Mouse (Mus musculus) thymus, adult 2 months (tissue): ENCODE data around the gene Akap8l. TPM values are rescaled to one million over a fixed set of nuclear protein-coding genes. Genes with fewer than 3 reads are reported as not detected.
A peak's percentile ranks its signal among the peaks of the same experiment; 100 is the strongest.

ENCODE experiments used
- DNase-seq: peaks from one replicate; pipeline ENCODE4 v3.0.0; 2021
- H3K27ac ChIP-seq: fragments of 200-500 bp; 2 replicates; pipeline ENCODE4 v1.5.1; 2012; ENCODE audit warnings: low read length, control low read depth; ENCODE audit not compliant: control insufficient read depth, insufficient read depth
- H3K27me3 ChIP-seq: fragments of 200-500 bp; 2 replicates; pipeline ENCODE4 v1.6.1; 2012; ENCODE audit warnings: mild to moderate bottlenecking, low read length, moderate library complexity, mixed read lengths; ENCODE audit not compliant: control insufficient read depth, insufficient read depth
- H3K36me3 ChIP-seq: fragments of 200-500 bp; 2 replicates; pipeline ENCODE4 v1.6.1; 2012; ENCODE audit warnings: mild to moderate bottlenecking, low read length, moderate library complexity; ENCODE audit not compliant: control insufficient read depth, insufficient read depth
- H3K4me1 ChIP-seq: fragments of 200-500 bp; replicated peaks from 2 replicates; pipeline ENCODE4 v1.6.1; 2012; ENCODE audit warnings: low read length; ENCODE audit not compliant: control insufficient read depth, insufficient read depth
- H3K4me3 ChIP-seq: fragments of 200-500 bp; 2 replicates; pipeline ENCODE4 v1.5.1; 2012; ENCODE audit warnings: mild to moderate bottlenecking, low read length, control low read depth, moderate library complexity; ENCODE audit not compliant: control insufficient read depth, insufficient read depth
- CTCF ChIP-seq: fragments of 200-500 bp; IDR thresholded peaks from 2 replicates; pipeline ENCODE4 v1.5.1; 2012; ENCODE audit warnings: mild to moderate bottlenecking, control low read depth, low read length, moderate library complexity, borderline replicate concordance; ENCODE audit not compliant: control insufficient read depth, poor library complexity, insufficient read depth; ENCODE audit errors: extremely low read depth
- POLR2A ChIP-seq: fragments of 200-500 bp; IDR thresholded peaks from 2 replicates; pipeline ENCODE4 v1.6.1; 2012; ENCODE audit warnings: mild to moderate bottlenecking, low read length, control low read depth, moderate library complexity; ENCODE audit not compliant: control insufficient read depth, poor library complexity, insufficient read depth; ENCODE audit errors: extremely low read depth
- WGBS: fragments of 180-500 bp; shearing (Covaris S2); methylation state at CpG from one replicate; pipeline ENCODE4 v1.1.7; 2018; 5-methylcytosine and 5-hydroxymethylcytosine counted together
- polyA plus RNA-seq: library from polyadenylated mRNA; depleted of rRNA; stranded (reverse); fragments of >200 nt; gene quantifications from 2 replicates; pipeline ENCODE4 v1.2.3, GENCODE M21; 2012; rRNA removed

Gene Akap8l
- polyA plus RNA-seq: 191 and 196 TPM in 2 replicates

DNA sequence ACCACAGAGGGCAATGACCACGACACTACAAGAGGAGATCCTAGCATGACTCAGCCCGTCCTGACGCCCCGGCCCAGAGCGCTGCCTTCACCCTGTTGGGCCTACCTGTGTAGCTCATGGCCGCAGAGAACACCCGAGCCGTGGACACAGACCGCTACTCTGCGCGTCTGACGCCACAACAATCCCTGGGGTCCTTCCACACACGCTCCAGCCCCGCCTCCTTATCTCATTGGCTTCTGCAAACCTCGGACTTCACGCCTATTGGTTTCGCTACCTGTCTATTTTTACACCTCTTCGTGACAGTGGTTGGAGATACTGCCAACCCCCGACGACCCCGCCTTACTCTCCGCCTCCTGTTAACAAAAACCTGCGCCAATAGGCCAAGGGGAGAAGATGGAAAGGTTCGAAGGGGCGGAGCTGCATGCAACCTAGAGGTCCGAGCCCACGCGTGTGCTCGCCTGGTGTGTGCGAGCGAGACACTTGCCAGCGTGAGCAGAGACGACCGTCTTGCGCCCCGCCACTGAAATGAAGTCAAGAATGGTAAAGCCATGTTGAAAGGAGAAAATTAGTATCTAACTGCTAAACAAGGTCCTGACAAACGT, at the start of gene Akap8l:
Gene Akap8l (minus strand): TSS at position 226 of the 602 bp plus-strand sequence.
- Histone ChIP-seq H3K27ac (no peak within 1 kb of the TSS), H3K27me3 (no peaks in the 10 kb centered on the region), H3K4me3 (peak within 1 kb of the TSS; percentile 84), H3K4me1 (peaks cover 2% of the 10 kb centered on the region; the same call in 1 of the 2 replicates), H3K36me3 (peaks cover 13% of the 10 kb centered on the region)
- peak; percentile 96 for DNase-seq
- under 1% methylated on average over 37 of the region's 37 CpGs for WGBS
- TF ChIP-seq POLR2A (peak; percentile 74), CTCF (no peak)

DNA sequence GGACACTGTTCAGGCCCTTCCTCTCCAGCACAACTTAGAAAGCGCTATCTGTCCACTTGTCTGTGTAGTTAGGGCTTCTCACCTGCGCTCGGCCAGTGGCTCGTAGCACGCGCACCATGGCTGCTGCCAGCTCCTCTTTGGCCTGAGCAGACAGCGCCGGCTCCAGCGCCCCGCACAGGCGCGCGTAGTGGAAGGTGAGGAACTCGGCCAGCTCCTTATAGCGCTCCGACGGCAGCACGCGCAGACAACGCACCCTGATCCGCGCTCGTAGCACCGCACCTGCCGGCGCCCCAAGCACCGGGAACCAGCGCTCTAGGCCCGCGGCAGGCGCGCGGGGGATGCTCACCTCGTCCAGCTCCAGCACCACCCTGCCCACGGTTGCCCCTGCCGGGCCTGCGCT, 45.9 kb upstream of the Akap8l start:
- Histone ChIP-seq H3K27ac (no peak overlapping the region), H3K36me3 (peaks cover 83% of the 10 kb centered on the region), H3K4me3 (no peak overlapping the region), H3K4me1 (peaks cover 9% of the 10 kb centered on the region), H3K27me3 (no peaks in the 10 kb centered on the region)
- no peak for DNase-seq
- 93% methylated on average over 37 of the region's 37 CpGs for WGBS
- TF ChIP-seq POLR2A (no peak), CTCF (no peak)

DNA sequence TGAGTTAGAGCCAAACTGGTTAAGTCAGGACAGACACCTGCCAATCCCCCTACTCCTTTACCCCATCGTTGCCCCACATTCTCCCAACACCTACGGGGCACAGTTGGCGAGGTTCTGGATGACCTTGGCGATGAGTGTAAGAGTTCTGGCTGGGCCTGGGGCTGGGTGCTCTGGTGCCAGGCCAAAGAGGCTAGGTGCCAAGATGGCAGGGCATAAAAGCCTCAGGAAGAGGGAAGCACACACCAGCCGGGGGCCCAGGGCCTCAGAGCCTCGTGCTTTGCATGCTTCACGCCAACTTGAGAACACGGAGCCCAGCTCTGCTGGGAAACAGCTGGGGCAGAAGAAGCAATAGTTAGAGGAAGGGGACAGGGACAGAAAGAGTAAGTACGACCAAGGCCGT, 43.5 kb upstream of the Akap8l start:
- TF ChIP-seq POLR2A: no peak
- TF ChIP-seq CTCF: no peak
- Histone ChIP-seq H3K4me1 (no peaks in the 10 kb centered on the region), H3K4me3 (no peak overlapping the region), H3K27ac (no peak overlapping the region), H3K27me3 (no peaks in the 10 kb centered on the region), H3K36me3 (peaks cover 81% of the 10 kb centered on the region)
- DNase-seq: no peak
- 96% methylated on average over 10 of the region's 10 CpGs for WGBS

DNA sequence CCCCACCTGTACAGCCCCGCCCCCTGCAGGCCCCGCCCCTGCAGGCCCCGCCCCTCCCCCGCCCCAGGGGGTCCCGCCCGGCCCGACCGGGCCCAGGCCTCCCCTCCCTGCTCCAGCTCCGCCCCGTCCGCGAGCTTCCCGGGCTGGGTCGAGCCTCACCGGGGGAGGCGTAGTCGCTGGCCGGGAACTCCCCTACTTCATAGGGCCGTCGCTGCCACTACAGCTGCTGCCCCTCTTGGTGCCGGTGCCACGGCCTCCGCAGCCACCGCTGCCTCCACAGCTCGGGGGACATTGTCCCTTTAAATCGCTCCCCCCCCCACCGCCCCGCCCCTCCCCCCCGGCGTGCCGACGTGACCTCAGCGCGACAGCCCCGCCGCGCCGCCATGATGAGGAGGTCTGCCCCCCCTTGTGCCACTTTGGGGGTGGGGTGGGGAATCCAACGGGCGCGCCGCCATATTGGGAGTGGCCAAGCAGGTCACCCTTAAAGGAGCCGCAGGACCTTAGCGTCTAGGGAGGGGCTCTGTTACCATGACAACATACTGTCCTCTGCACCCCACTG, 38.8 kb upstream of the Akap8l start, which contains the start of gene Wiz:
Gene Wiz (minus strand): TSS at position 339 of the 559 bp plus-strand sequence.
- Histone ChIP-seq H3K36me3 (peaks cover 33% of the 10 kb centered on the region), H3K27ac (no peak within 1 kb of the TSS), H3K4me1 (peaks cover 11% of the 10 kb centered on the region), H3K27me3 (no peaks in the 10 kb centered on the region), H3K4me3 (peak within 1 kb of the TSS; percentile 55)
- 1% methylated on average over 31 of the region's 44 CpGs for WGBS
- peak; percentile 90 for DNase-seq
- TF ChIP-seq POLR2A: no peak
- no peak; the same call in 1 of the 2 replicates for TF ChIP-seq CTCF

DNA sequence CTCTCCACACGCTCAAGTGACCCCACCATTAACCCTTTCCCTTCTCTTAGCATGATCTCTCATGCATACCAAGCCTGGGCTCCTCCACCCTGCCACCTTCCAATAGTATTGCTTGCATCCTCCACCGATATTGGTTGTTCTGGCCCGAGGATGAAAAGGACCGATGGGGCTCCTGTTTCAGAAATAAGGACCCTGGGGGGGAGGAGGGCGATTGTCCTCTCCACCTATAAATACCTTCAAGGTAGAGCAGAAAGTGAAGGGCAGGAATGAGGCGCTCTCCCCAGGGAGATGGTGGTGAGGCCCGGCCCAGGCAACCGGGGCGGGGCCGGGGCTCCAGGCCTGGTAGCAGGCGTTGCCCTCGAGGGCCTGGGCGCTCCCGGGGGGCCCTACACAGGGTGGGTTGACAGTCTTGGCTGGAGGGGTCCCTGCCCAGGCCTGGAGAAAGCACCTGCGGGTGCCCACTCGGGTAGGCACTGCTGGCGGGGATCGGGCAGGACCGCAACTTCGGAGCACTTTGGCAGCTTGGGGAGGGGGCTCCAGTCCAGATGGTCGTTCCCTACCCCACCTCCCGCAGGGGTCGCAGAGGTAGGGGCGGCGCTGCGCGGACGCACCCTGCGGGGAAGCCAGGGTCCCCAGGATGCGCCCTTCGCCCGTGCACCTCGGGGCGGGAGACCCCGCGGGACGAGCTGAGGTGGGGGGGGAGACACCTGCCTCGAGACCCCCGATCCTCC, 38.1 kb upstream of the Akap8l start:
- peak; percentile 77 for DNase-seq
- Histone ChIP-seq H3K4me1 (peaks cover 11% of the 10 kb centered on the region), H3K27ac (no peak overlapping the region), H3K27me3 (no peaks in the 10 kb centered on the region), H3K4me3 (peak overlapping the region; percentile 55), H3K36me3 (peaks cover 27% of the 10 kb centered on the region)
- TF ChIP-seq POLR2A: 0 out of 2 replicates have a peak, but pooled peaks have one; percentile 5
- no peak for TF ChIP-seq CTCF
- WGBS: 6% methylated on average over 23 of the region's 39 CpGs

DNA sequence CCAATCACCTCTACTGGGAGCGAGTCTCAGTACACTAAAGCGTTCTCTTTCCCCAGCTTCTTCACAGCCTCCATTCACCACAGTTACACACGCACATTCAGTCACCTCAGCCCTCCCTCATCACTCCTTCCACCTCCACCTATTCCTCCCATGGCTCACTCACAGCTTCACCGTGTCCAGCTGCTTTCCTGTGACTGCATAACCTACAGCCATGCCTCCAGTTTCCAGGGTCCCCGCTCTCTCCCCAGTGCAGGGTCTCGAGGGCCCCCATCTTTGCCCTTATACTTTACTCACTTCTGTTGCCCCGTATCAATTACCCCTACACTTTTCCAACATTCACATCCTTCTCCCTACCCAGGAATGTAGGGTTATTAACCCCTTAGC, 37.6 kb upstream of the Akap8l start:
- peaks cover 21% of the 10 kb centered on the region for H3K36me3 ChIP-seq
- WGBS: 88% methylated on average over 7 of the region's 7 CpGs
- TF ChIP-seq CTCF (no peak), POLR2A (no peak)

More for the DNA sequence above, 37.6 kb upstream of the Akap8l start:
- no peak overlapping the region for H3K4me3 ChIP-seq
- H3K27ac ChIP-seq: no peak overlapping the region
- H3K4me1 ChIP-seq: peaks cover 11% of the 10 kb centered on the region
- no peak for DNase-seq
- H3K27me3 ChIP-seq: no peaks in the 10 kb centered on the region
